Mouse (Mus musculus) heart, postnatal 25 days (tissue): ENCODE measurements around the gene Kcnv2. TPM values are rescaled to one million over a fixed set of nuclear protein-coding genes. Genes with fewer than 3 reads are reported as not detected.

Source experiments
- DNase-seq: peaks from one replicate; pipeline ENCODE4 v3.0.0; 2022; ENCODE audit warnings: low spot score
- intact Hi-C: fragments of 180-260 bp; cut with DNase I; formaldehyde crosslinking; loops from one replicate; pipeline ENCODE4 v1.15.1; 2025
- total RNA-seq, 2 experiments: library from RNA; stranded (reverse); gene quantifications; 2 replicates each; pipeline ENCODE4 v1.2.3; 2021

Kcnv2 gene
- total RNA-seq, result 1 to 10 TPM; 2.2 to 2.3 TPM

- intact Hi-C loops, result no loop called here
- no peak for DNase-seq
Measured at GRCm38 (mm10) chr19:27322281-27322680, at the start of gene Kcnv2. Gene Kcnv2 (plus strand): TSS chr19:27322588.

- no peak for DNase-seq
- intact Hi-C loops, result no loop called here
Measured at GRCm38 (mm10) chr19:27273385-27273784, 49.0 kb upstream of the Kcnv2 start.

- intact Hi-C loops, result no loop called here
- no peak for DNase-seq
Measured at GRCm38 (mm10) chr19:27274382-27274781, 48.0 kb upstream of the Kcnv2 start.

DNA sequence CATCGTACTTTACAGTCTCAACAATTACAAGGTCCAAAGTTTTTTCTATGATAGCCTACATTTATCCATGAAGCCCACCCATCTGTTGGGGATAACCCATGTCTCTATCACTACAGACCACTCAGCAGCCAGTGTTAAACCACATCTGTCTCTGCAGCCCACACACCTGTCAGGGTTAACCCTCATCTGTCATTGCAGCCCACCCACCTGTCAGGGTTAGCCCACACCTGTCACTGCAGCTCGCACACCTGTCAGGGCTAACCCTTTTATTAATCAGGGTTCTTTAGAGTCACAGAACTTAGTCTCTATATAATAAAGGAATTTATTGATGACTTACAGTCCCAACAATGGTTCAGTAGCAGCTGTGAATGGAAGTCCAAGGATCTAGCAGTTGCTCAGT, 43.2 kb upstream of the Kcnv2 start:
- DNase-seq, result no peak
- intact Hi-C loops, result no loop called here

- intact Hi-C loops, result loop anchor here (5.0 kb wide), 2 partner anchors 93 to 133 kb away; partner anchors contain the start of gene Vldlr
- DNase-seq, result no peak
Measured at GRCm38 (mm10) chr19:27310039-27310438, 12.3 kb upstream of the Kcnv2 start.

- DNase-seq, result no peak
- intact Hi-C loops, result loop anchor here (5.0 kb wide), 2 partner anchors 94 to 134 kb away; partner anchors contain the start of gene Vldlr
Measured at GRCm38 (mm10) chr19:27311311-27311710, 11.1 kb upstream of the Kcnv2 start.

DNA sequence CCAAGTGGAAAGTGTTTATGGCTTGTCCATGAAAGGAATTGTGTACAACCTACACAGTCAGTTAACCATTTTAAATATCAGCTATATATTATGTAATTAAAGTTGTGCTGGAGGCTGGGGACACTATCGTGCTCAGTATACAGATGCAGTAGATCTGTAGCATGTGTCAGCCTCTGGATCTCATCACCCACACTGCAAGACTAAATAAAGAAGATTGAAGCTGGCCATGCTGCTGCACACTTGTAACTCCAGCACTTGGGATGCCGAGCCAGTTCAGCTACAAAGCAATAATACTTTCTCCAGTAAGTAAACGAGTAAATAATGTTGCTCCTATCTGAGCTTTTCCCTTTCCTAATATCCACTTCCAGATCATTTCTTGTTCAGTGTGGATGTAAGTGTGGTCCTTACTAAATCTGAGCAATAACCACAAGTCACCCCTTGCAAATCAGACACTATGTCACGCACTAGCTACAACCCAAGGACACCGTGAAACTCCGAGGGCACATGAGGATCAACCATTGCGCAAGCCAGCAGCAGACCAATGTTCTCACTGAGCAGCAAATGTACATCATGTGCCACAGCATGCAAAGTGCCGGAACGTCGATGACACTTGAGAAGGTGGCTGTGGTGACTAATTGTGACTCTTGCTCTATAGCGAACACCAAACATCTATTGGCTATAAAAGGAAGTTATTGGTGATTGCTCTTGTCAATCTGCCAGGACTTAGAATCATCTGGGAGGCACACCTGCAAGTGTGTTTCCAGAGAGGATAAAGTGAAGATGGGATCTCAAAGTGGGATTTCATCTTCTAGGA, 9.9 kb upstream of the Kcnv2 start:
- intact Hi-C loops, result loop anchor here (5.0 kb wide), 2 partner anchors 95 to 135 kb away; partner anchors contain the start of gene Vldlr
- DNase-seq, result peak; percentile 6

- intact Hi-C loops, result loop anchor here (5.0 kb wide), 2 partner anchors 96 to 136 kb away; partner anchors contain the start of gene Vldlr
- no peak for DNase-seq
Measured at GRCm38 (mm10) chr19:27313080-27313413, 9.3 kb upstream of the Kcnv2 start.

- intact Hi-C loops, result no loop called here
- DNase-seq, result no peak
Measured at GRCm38 (mm10) chr19:27316313-27317258, 5.8 kb upstream of the Kcnv2 start.

DNA sequence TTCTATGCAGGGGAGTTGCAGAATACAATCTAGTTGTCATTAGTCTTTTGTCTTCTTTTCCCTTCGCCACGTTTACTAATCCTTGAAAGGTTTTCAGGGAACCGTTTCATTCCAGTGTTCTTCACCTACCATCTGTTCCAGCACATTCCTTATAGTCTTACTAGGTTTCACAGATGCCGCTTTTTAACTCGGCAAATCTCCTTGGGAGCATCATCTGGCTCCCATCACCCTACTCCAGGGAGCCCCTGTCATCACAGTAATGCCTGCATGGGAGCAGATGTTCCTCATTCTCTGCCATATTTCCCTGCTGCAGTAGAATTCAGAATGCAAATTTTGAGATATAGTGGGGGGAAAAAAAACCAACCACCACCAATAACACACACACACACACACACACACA, 5.1 kb upstream of the Kcnv2 start:
- intact Hi-C loops, result no loop called here

GRCm38 (mm10) chr19:27322911-27323627, 681 bp downstream of the Kcnv2 start:
- intact Hi-C loops, result no loop called here
- DNase-seq, result peak; percentile 17

More for the DNA sequence above, 5.1 kb upstream of the Kcnv2 start:
- no peak for DNase-seq

GRCm38 (mm10) chr19:27325558-27325957, 3.2 kb downstream of the Kcnv2 start:
- intact Hi-C loops, result no loop called here

DNA sequence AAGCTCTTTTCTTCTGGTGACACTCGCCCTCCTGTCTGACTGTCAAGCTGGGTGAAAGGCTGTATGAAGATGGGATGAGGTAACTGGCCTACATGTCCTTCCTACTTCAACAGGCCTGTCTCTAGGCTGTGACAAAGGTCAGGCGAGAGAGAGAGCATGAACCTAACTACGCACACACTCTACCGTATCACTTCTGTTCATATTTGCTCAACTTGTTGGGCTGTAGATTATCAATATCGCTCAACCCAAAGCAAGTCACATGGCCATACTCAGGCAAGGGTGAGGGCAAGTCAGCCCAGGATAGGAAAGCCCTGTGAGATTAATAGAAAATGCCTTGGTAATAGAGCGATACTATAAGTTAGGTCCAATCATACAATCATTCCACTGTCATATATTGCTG, 5.2 kb downstream of the Kcnv2 start:
- intact Hi-C loops, result no loop called here

More at GRCm38 (mm10) chr19:27325558-27325957, 3.2 kb downstream of the Kcnv2 start:
- DNase-seq, result no peak

GRCm38 (mm10) chr19:27328166-27328565, 5.8 kb downstream of the Kcnv2 start:
- intact Hi-C loops, result no loop called here

More for the DNA sequence above, 5.2 kb downstream of the Kcnv2 start:
- no peak for DNase-seq

DNA sequence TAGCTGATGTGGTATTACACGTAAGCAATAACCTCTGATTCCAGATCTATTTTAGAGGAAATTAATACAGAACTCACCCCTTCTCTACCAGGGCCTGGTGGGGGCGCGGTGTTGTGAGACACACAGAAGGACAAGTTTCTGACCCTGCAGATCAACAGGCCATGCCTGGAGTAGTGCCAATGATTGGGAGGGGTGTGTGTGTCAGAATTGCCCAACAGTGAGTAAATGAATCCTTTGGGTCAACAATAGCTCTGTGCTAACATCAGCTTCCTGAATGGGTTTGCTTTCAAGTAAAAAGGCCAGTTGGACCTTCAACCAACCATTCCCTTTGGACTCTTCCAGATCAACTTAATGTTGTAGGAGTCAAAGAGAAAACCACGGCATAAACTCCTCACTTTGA, 6.3 kb downstream of the Kcnv2 start:
- intact Hi-C loops, result no loop called here
- DNase-seq, result no peak

More at GRCm38 (mm10) chr19:27328166-27328565, 5.8 kb downstream of the Kcnv2 start:
- DNase-seq, result no peak

GRCm38 (mm10) chr19:27332207-27332794, 9.9 kb downstream of the Kcnv2 start:
- intact Hi-C loops, result no loop called here
- no peak for DNase-seq

GRCm38 (mm10) chr19:27336126-27336917, 13.9 kb downstream of the Kcnv2 start:
- intact Hi-C loops, result no loop called here
- peak; percentile 44 for DNase-seq

DNA sequence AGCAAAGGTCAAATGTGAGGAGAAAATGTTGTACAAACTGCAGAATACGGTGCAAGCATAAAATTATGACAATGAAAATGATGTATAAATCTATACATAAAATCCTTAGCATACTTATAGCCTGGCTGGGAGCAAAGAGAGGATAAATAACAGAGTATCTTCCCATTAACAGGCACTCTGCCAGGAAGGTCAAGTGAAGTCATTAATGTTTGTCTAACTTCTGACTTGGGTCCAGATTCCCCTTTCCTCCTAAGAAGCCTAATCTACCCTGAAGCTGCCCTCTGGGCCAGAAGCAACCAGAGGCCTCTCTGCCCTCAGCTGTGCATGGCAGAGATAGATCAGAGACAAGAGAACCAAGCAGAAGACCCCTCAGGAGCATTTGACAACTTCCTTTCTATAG, 24.1 kb downstream of the Kcnv2 start:
- DNase-seq, result no peak
- intact Hi-C loops, result no loop called here

- intact Hi-C loops, result no loop called here
- DNase-seq, result no peak
Measured at GRCm38 (mm10) chr19:27351700-27352099, 29.3 kb downstream of the Kcnv2 start.
